Mouse (Mus musculus) bone marrow, adult 2 months (tissue): ENCODE data around the gene Mrc1.

Experiments
- CTCF ChIP-seq: fragments of 200-500 bp; IDR thresholded peaks from 2 replicates; pipeline ENCODE4 v1.5.1; 2011; ENCODE audit warnings: low read length, control low read depth; ENCODE audit not compliant: control insufficient read depth, insufficient read depth
- POLR2A ChIP-seq: fragments of 200-500 bp; IDR thresholded peaks from 2 replicates; pipeline ENCODE4 v1.6.1; 2011; ENCODE audit warnings: low read depth, mild to moderate bottlenecking, control low read depth, low read length, borderline replicate concordance; ENCODE audit not compliant: control insufficient read depth

GRCm38 (mm10) chr2:14249839-14250564, 20.8 kb downstream of the Mrc1 start:
- TF ChIP-seq POLR2A (no peak), CTCF (0 out of 2 replicates have a peak, but pooled peaks have one; percentile 5)
